In genomic region chr9:62782976-62783781, GRCm38 (mm10) we compare ENCODE assay signal across 7 mouse cellular contexts. TPM values are rescaled to one million over a fixed set of nuclear protein-coding genes. Genes with fewer than 3 reads are reported as not detected.
DNase-seq lines count a peak whose midpoint lies in the region; ATAC-seq lines count a peak whose summit lies in the region.

No protein-coding gene starts in this region.

- no peaks in the 10 kb centered on the region for H3K27me3 ChIP-seq in hindbrain, embryonic 13.5 days
- H3K27me3 ChIP-seq in limb, embryonic 13.5 days: no peaks in the 10 kb centered on the region

- peak overlapping the region; percentile 85 for H3K27ac ChIP-seq in hindbrain, embryonic 13.5 days
- H3K27ac ChIP-seq in limb, embryonic 13.5 days: 0 out of 2 replicates have a peak overlapping the region, but pooled peaks have one; percentile 6

- DNase-seq in A20 (ENCODE audit: low read depth, low spot score): peak; percentile 26
- peak; percentile 40 to 42 for DNase-seq in B cell, adult 2 months
- DNase-seq in ovary, postnatal 14 days (ENCODE audit: low spot score): peak; percentile 35

- ATAC-seq in common myeloid progenitor, adult 5-6 weeks (replicated peaks; ENCODE audit: low read depth, poor library complexity, severe bottlenecking): 0 out of 2 replicates have a peak, but pooled peaks have one; percentile 42
- ATAC-seq in hindbrain, embryonic 13.5 days (ENCODE audit: low FRiP score): peak; percentile 83
- ATAC-seq in limb, embryonic 13.5 days (ENCODE audit: low FRiP score, low read depth): no peak
- no peak for ATAC-seq in monocyte, adult 5-6 weeks (replicated peaks; ENCODE audit: insufficient number of reproducible peaks, low FRiP score, low TSS enrichment, poor library complexity, severe bottlenecking)

- H3K36me3 ChIP-seq in hindbrain, embryonic 13.5 days: no peaks in the 10 kb centered on the region
- H3K36me3 ChIP-seq in limb, embryonic 13.5 days: peaks cover 5% of the 10 kb centered on the region; the same call in 1 of the 2 replicates

- no peak overlapping the region for H3K4me3 ChIP-seq in hindbrain, embryonic 13.5 days
- no peak overlapping the region for H3K4me3 ChIP-seq in limb, embryonic 13.5 days

- H3K9me3 ChIP-seq in hindbrain, embryonic 13.5 days: no peaks in the 10 kb centered on the region
- no peaks in the 10 kb centered on the region for H3K9me3 ChIP-seq in limb, embryonic 13.5 days

- peak overlapping the region; percentile 51; the same call in 1 of the 2 replicates for H3K9ac ChIP-seq in hindbrain, embryonic 13.5 days
- no peak overlapping the region for H3K9ac ChIP-seq in limb, embryonic 13.5 days

- peaks cover 27% of the 10 kb centered on the region for H3K4me1 ChIP-seq in hindbrain, embryonic 13.5 days (replicated peaks)
- peaks cover 12% of the 10 kb centered on the region for H3K4me1 ChIP-seq in limb, embryonic 13.5 days

- WGBS in hindbrain, embryonic 13.5 days: 38% methylated on average over 14 of the region's 16 CpGs
- 39% methylated on average over 14 of the region's 16 CpGs for WGBS in limb, embryonic 13.5 days

- H3K4me2 ChIP-seq in hindbrain, embryonic 13.5 days: peak overlapping the region; percentile 40
- no peak overlapping the region for H3K4me2 ChIP-seq in limb, embryonic 13.5 days (replicated peaks)

RNA-seq across cellular contexts. Expression of gene Fem1b, which starts 28.6 kb away (rescaled TPM):
- 58.3 and 67.7 TPM in 2 replicates for total RNA-seq in common myeloid progenitor, adult 5-6 weeks (2017)
- polyA plus RNA-seq in hindbrain, embryonic 13.5 days (2015; fragmentation: Nextera tagmentation; extraction: Ambion mirVana): 48.2 and 49.5 TPM in 2 replicates
- 19.4 and 21.9 TPM in 2 replicates for polyA plus RNA-seq in limb, embryonic 13.5 days (2015; fragmentation: Nextera tagmentation; extraction: Ambion mirVana)
- 17.9 to 19.1 TPM (median 18.0 TPM) in 3 replicates for total RNA-seq in monocyte, adult 5-6 weeks (2017)

RNA-seq across cellular contexts. Expression of gene Cln6, which starts 55.4 kb away (rescaled TPM):
- 27.5 and 28.0 TPM in 2 replicates for total RNA-seq in common myeloid progenitor, adult 5-6 weeks (2017)
- 6.0 and 6.1 TPM in 2 replicates for polyA plus RNA-seq in hindbrain, embryonic 13.5 days (2015; fragmentation: Nextera tagmentation; extraction: Ambion mirVana)
- polyA plus RNA-seq in limb, embryonic 13.5 days (2015; fragmentation: Nextera tagmentation; extraction: Ambion mirVana): 20.3 and 21.3 TPM in 2 replicates
- total RNA-seq in monocyte, adult 5-6 weeks (2017): 4.7 to 8.7 TPM (median 6.7 TPM) in 3 replicates

Comparison
In these comparisons a context has a peak if more than half of its experiments do, and no peak if none do; other contexts are left out.
1. ATAC-seq: peak in common myeloid progenitor, adult 5-6 weeks (single experiment) and hindbrain, embryonic 13.5 days (single experiment); none in limb, embryonic 13.5 days (single experiment) and monocyte, adult 5-6 weeks (single experiment).
2. Peak in every context shown above with its lines, with median percentiles within 50 percentile points of each other: DNase-seq.